Mouse (Mus musculus): ENCODE data around the gene Htr5b. TPM values are rescaled to one million over a fixed set of nuclear protein-coding genes. Genes with fewer than 3 reads are reported as not detected.

Htr5b gene
- polyA plus RNA-seq, 1 experiment from 2014 or later = 0.25 TPM

DNA sequence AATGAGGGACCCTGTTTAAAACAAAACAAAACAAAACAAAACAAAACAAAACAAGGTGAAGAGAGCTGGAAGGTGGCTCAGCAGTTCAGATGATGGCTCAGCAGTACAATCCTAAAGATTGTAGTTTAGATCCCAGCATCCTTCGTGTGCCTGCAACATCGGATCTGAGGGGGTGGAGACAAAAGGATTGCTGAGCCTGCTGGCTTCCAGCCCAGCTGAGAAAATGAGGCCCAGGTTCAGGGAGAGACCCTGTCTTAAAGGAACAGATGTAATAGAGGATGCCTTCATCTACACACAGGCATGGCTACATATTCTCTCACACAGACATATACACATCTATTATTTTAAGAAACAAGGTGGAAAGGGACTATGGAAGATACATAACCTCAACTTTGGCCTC, 17.1 kb downstream of the Htr5b start:
- no peak overlapping the region for H3K9ac ChIP-seq (ENCODE audit: low read depth, low read length)
- H3K27ac ChIP-seq (replicated peaks; ENCODE audit: low read depth, low read length) = no peak overlapping the region
- H3K27me3 ChIP-seq (replicated peaks; ENCODE audit: control insufficient read depth, insufficient read depth, low read length) = no peaks in the 10 kb centered on the region
- peaks cover 5% of the 10 kb centered on the region; the same call in 1 of the 2 replicates for H3K36me3 ChIP-seq (ENCODE audit: control insufficient read depth, insufficient read depth, low read length)
- DNase-seq (ENCODE audit: low spot score) (peak; percentile 20), ATAC-seq (ENCODE audit: low read depth) (no peak)
- 41% methylated on average over 2 of the region's 2 CpGs for WGBS
- H3K9me3 ChIP-seq (ENCODE audit: control insufficient read depth, low read length) = no peaks in the 10 kb centered on the region
- no peak overlapping the region for H3K4me2 ChIP-seq (ENCODE audit: low read depth, low read length)
- no peaks in the 10 kb centered on the region for H3K4me1 ChIP-seq (ENCODE audit: control insufficient read depth, insufficient read depth, low read length)
- no peak overlapping the region for H3K4me3 ChIP-seq (ENCODE audit: low read depth, low read length)

DNA sequence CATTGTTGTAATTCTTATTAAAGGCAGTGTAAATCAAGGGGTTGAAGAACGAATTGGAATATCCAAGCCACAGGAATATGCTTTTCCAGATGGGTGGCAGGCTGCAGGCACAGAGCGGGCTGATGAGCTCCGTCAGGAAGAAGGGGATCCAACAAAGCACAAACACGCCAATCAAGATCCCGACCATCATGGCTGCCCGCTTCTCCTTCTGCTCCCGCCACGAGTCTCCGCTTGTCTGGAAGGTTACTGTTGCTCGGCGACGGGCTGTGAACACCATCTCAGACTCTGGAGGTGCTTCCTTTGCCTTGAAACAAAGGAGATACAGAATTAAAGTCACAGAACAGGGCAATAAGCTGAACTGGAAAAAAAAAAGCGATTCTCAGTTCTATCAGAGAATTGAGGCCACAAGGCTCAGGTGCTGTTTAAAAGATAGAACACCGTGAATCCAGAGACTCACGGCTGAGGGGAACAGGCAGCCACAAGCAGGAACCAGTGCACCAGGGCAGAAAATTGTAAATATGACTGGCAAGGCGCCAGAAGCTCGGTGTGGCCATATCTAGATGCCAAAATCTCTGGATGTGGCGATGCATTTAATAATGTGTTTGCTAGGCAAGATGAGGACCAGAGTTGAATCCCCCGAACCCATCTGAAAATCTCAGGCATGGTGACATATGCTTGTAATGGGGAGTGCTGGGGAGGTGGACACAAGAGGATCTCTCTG, 17.7 kb downstream of the Htr5b start:
- H3K27me3 ChIP-seq (replicated peaks; ENCODE audit: control insufficient read depth, insufficient read depth, low read length) = no peaks in the 10 kb centered on the region
- DNase-seq (ENCODE audit: low spot score) = no peak
- ATAC-seq (ENCODE audit: low read depth) = no peak
- H3K4me2 ChIP-seq (ENCODE audit: low read depth, low read length) = no peak overlapping the region
- no peaks in the 10 kb centered on the region for H3K9me3 ChIP-seq (ENCODE audit: control insufficient read depth, low read length)
- no peak overlapping the region for H3K27ac ChIP-seq (replicated peaks; ENCODE audit: low read depth, low read length)
- no peak overlapping the region for H3K9ac ChIP-seq (ENCODE audit: low read depth, low read length)
- no peaks in the 10 kb centered on the region for H3K4me1 ChIP-seq (ENCODE audit: control insufficient read depth, insufficient read depth, low read length)
- peaks cover 6% of the 10 kb centered on the region; the same call in 1 of the 2 replicates for H3K36me3 ChIP-seq (ENCODE audit: control insufficient read depth, insufficient read depth, low read length)
- 82% methylated on average over 19 of the region's 19 CpGs for WGBS
- H3K4me3 ChIP-seq (ENCODE audit: low read depth, low read length) = no peak overlapping the region

DNA sequence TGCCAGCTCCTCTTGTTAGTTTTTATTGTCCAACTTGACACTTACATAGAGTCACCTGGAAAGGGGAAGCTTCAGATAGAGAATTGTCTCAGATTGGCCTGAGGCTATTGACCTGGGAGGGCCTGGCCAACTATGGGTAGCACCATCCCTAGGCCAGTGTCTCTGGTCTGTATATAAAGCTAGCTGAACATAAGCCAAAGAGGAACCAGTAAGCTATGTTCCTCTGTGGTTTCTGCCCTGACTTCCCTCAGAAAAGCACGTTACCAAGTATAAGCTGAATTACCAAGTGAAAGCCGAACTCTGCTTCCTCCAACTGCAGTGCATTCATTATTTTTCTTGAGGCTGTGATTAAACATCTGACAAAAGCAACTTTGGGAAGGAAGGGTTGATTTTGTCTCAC, 19.5 kb downstream of the Htr5b start:
- no peak overlapping the region for H3K27ac ChIP-seq (replicated peaks; ENCODE audit: low read depth, low read length)
- DNase-seq (ENCODE audit: low spot score) = no peak
- no peak overlapping the region for H3K4me3 ChIP-seq (ENCODE audit: low read depth, low read length)
- H3K9me3 ChIP-seq (ENCODE audit: control insufficient read depth, low read length) = no peaks in the 10 kb centered on the region
- no peak overlapping the region for H3K9ac ChIP-seq (ENCODE audit: low read depth, low read length)
- peaks cover 16% of the 10 kb centered on the region for H3K36me3 ChIP-seq (ENCODE audit: control insufficient read depth, insufficient read depth, low read length)
- H3K4me2 ChIP-seq (ENCODE audit: low read depth, low read length) = no peak overlapping the region
- no peaks in the 10 kb centered on the region for H3K27me3 ChIP-seq (replicated peaks; ENCODE audit: control insufficient read depth, insufficient read depth, low read length)
- WGBS = 88% methylated on average over 2 of the region's 2 CpGs
- no peak for ATAC-seq (ENCODE audit: low read depth)
- no peaks in the 10 kb centered on the region for H3K4me1 ChIP-seq (ENCODE audit: control insufficient read depth, insufficient read depth, low read length)

DNA sequence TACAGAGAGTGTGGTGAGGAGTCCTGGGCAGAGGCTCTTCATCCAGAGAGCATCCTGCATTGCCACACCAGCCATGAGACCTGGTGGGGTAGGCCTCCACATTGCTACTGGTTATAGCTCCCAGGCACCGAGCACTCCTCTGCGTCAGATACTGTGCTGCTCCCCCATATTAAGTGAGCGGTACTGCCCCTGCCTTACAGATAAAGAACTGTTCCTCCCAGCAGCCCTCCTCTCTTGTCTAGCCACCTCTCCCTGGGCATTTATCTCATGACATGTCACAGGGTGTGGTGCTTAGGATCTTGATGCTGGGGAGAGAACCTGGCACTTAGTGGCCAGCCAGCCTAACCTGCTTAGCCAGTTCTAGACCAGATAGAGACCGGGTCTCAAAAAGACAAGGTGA, 31.2 kb downstream of the Htr5b start:
- peaks cover 80% of the 10 kb centered on the region for H3K36me3 ChIP-seq (ENCODE audit: control insufficient read depth, insufficient read depth, low read length)
- no peak for ATAC-seq (ENCODE audit: low read depth)
- no peak for DNase-seq (ENCODE audit: low spot score)

DNA sequence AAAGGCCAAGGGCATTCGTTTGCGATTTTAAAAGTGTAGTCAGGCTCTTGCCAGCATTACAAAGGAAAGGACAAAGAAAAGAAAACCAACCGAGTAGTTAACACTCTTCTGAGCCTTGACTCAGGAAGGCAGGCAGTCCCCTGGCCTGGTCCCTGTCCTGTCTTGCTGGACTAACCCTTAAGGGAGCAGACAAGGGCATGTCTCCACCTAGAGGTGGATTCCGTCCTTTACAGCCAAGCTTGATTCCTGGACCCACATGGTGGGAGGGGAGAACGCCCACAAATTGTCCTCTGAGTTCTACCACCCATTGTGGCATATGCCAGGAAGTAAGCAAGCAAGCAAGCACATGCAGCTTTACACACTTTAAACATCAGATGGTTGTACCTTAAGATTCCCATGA, 38.0 kb downstream of the Htr5b start:
- WGBS = 31% methylated on average over 5 of the region's 5 CpGs
- H3K36me3 ChIP-seq (ENCODE audit: control insufficient read depth, insufficient read depth, low read length) = peaks cover 58% of the 10 kb centered on the region
- DNase-seq (ENCODE audit: low spot score) = peak; percentile 46

More for the DNA sequence above, 31.2 kb downstream of the Htr5b start:
- Histone ChIP-seq H3K4me2 (ENCODE audit: low read depth, low read length) (no peak overlapping the region), H3K9ac (ENCODE audit: low read depth, low read length) (no peak overlapping the region), H3K27me3 (replicated peaks; ENCODE audit: control insufficient read depth, insufficient read depth, low read length) (no peaks in the 10 kb centered on the region), H3K4me1 (ENCODE audit: control insufficient read depth, insufficient read depth, low read length) (no peaks in the 10 kb centered on the region), H3K27ac (replicated peaks; ENCODE audit: low read depth, low read length) (no peak overlapping the region), H3K9me3 (ENCODE audit: control insufficient read depth, low read length) (no peaks in the 10 kb centered on the region), H3K4me3 (ENCODE audit: low read depth, low read length) (no peak overlapping the region)
- 93% methylated on average over 4 of the region's 4 CpGs for WGBS

DNA sequence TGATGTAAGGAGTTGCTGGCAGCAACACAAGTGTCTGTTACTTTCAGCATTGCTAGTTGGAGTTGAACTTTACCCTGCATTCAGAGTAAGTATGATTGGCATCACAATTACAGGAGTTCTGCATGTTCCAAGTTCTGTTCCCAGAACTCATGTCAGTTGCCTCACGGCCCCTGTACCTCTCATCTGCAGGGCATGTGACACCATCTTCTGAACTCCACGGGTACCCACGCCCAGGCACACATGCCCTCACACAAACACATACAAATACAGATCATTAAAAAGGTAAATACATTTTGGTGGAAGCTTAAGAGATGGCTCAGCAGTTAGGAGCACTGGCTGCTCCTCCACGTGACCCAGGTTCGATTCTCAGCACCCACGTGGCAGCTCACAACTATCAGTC, 41.5 kb downstream of the Htr5b start:
- DNase-seq (ENCODE audit: low spot score) (no peak), ATAC-seq (ENCODE audit: low read depth) (no peak)
- Histone ChIP-seq H3K27ac (replicated peaks; ENCODE audit: low read depth, low read length) (no peak overlapping the region), H3K4me2 (ENCODE audit: low read depth, low read length) (no peak overlapping the region), H3K9ac (ENCODE audit: low read depth, low read length) (no peak overlapping the region), H3K4me1 (ENCODE audit: control insufficient read depth, insufficient read depth, low read length) (no peaks in the 10 kb centered on the region), H3K27me3 (replicated peaks; ENCODE audit: control insufficient read depth, insufficient read depth, low read length) (no peaks in the 10 kb centered on the region), H3K9me3 (ENCODE audit: control insufficient read depth, low read length) (no peaks in the 10 kb centered on the region), H3K36me3 (ENCODE audit: control insufficient read depth, insufficient read depth, low read length) (peaks cover 47% of the 10 kb centered on the region), H3K4me3 (ENCODE audit: low read depth, low read length) (no peak overlapping the region)
- WGBS = 92% methylated on average over 6 of the region's 6 CpGs

More for the DNA sequence above, 38.0 kb downstream of the Htr5b start:
- Histone ChIP-seq H3K27me3 (replicated peaks; ENCODE audit: control insufficient read depth, insufficient read depth, low read length) (no peaks in the 10 kb centered on the region), H3K9ac (ENCODE audit: low read depth, low read length) (no peak overlapping the region), H3K4me1 (ENCODE audit: control insufficient read depth, insufficient read depth, low read length) (no peaks in the 10 kb centered on the region), H3K4me2 (ENCODE audit: low read depth, low read length) (no peak overlapping the region), H3K4me3 (ENCODE audit: low read depth, low read length) (no peak overlapping the region), H3K9me3 (ENCODE audit: control insufficient read depth, low read length) (no peaks in the 10 kb centered on the region), H3K27ac (replicated peaks; ENCODE audit: low read depth, low read length) (no peak overlapping the region)
- no peak for ATAC-seq (ENCODE audit: low read depth)

DNA sequence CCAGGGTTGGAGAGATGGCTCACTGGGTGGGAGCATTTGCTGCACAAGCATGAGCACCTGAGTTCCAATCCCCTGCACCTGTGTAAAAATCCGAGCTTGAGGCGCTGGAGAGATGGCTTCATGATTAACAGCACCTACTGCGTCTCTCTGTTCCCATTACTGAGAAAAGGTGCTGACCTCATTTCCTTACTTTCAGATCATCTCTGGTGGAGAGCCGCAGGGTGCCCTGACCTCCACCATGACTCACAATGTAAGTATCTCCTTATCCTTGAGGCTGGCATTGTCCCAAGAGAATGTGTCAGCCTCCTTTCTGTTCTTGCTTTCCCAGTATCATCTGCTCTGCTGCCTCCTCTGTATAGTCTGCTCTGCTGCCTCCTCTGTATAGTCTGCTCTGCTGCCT, 45.2 kb downstream of the Htr5b start:
- 96% methylated on average over 4 of the region's 4 CpGs for WGBS
- Histone ChIP-seq H3K27me3 (replicated peaks; ENCODE audit: control insufficient read depth, insufficient read depth, low read length) (no peaks in the 10 kb centered on the region), H3K9me3 (ENCODE audit: control insufficient read depth, low read length) (no peaks in the 10 kb centered on the region), H3K4me2 (ENCODE audit: low read depth, low read length) (no peak overlapping the region), H3K4me1 (ENCODE audit: control insufficient read depth, insufficient read depth, low read length) (no peaks in the 10 kb centered on the region), H3K4me3 (ENCODE audit: low read depth, low read length) (no peak overlapping the region), H3K27ac (replicated peaks; ENCODE audit: low read depth, low read length) (no peak overlapping the region), H3K36me3 (ENCODE audit: control insufficient read depth, insufficient read depth, low read length) (peaks cover 68% of the 10 kb centered on the region), H3K9ac (ENCODE audit: low read depth, low read length) (no peak overlapping the region)
- DNase-seq (ENCODE audit: low spot score) (no peak), ATAC-seq (ENCODE audit: low read depth) (no peak)

DNA sequence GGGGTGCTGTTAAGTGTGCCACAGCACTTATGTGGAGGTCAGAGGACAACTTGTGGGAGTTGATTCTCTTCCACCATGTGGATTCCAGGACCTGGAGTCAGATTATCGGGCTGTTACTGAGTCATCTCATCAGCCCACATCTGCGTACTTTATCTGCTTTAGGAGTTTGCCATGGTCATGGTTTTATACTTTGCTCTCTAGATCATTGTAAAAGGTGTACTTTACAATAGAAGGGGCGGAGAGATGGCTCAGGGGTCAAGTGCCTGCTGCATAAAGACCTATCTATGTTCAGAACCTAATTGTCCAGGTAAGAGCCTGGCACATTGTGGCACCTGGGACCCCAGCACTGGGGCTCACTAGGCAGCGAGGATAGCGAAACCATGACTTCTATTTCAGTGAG, 48.9 kb downstream of the Htr5b start:
- no peaks in the 10 kb centered on the region for H3K9me3 ChIP-seq (ENCODE audit: control insufficient read depth, low read length)
- ATAC-seq (ENCODE audit: low read depth) = no peak
- no peak overlapping the region for H3K27ac ChIP-seq (replicated peaks; ENCODE audit: low read depth, low read length)
- no peaks in the 10 kb centered on the region for H3K4me1 ChIP-seq (ENCODE audit: control insufficient read depth, insufficient read depth, low read length)
- no peak for DNase-seq (ENCODE audit: low spot score)
- H3K4me3 ChIP-seq (ENCODE audit: low read depth, low read length) = no peak overlapping the region
- no peaks in the 10 kb centered on the region for H3K27me3 ChIP-seq (replicated peaks; ENCODE audit: control insufficient read depth, insufficient read depth, low read length)
- H3K4me2 ChIP-seq (ENCODE audit: low read depth, low read length) = no peak overlapping the region
- WGBS = 92% methylated on average over 5 of the region's 5 CpGs
- H3K36me3 ChIP-seq (ENCODE audit: control insufficient read depth, insufficient read depth, low read length) = peaks cover 68% of the 10 kb centered on the region
- H3K9ac ChIP-seq (ENCODE audit: low read depth, low read length) = no peak overlapping the region

DNA sequence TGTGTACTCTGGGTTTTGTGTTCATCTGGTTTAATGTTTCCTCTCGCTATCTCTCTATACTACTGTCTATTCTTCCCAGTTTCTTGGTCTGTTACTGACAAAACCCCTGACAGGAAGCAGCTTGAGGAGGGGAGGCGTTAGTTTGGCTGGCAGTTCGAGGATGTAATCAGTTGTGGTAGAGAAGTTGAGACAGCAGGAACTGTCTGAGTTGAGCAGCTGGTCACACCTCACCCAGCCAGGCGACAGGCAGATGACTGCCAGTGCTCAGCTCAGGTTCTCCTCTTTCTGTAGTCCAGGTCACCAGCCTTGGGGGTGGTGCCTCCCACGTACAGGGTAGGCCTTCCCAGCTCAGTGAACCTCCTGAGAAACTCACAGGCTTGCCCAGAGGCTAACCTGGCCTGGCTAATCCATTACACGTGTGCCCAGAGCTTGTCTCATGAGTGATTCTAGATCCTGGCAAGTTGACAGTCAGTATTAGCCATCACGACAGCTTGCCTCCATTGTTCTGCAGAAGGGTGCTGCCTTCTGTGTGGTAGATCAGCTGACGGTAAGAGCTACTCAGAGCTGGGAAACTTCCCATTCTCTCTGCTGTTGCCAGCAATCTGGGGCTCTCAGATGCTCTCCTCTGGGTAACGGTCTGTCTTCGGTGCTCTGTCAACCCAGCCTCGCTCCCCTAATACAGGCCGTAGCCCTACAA, 49.8 kb downstream of the Htr5b start:
- Histone ChIP-seq H3K4me1 (ENCODE audit: control insufficient read depth, insufficient read depth, low read length) (no peaks in the 10 kb centered on the region), H3K36me3 (ENCODE audit: control insufficient read depth, insufficient read depth, low read length) (peaks cover 68% of the 10 kb centered on the region), H3K9me3 (ENCODE audit: control insufficient read depth, low read length) (no peaks in the 10 kb centered on the region), H3K4me2 (ENCODE audit: low read depth, low read length) (no peak overlapping the region), H3K9ac (ENCODE audit: low read depth, low read length) (no peak overlapping the region), H3K4me3 (ENCODE audit: low read depth, low read length) (no peak overlapping the region), H3K27ac (replicated peaks; ENCODE audit: low read depth, low read length) (no peak overlapping the region), H3K27me3 (replicated peaks; ENCODE audit: control insufficient read depth, insufficient read depth, low read length) (no peaks in the 10 kb centered on the region)
- 82% methylated on average over 12 of the region's 12 CpGs for WGBS
- no peak for DNase-seq (ENCODE audit: low spot score)
- no peak for ATAC-seq (ENCODE audit: low read depth)
